Mouse (Mus musculus): ENCODE results near the gene Prlh.

Gene Prlh

GRCm38 (mm10) chr1:90953688-90954087 lies 780 bp downstream of the Prlh start:
- DNase-seq (ENCODE audit: low read depth, low spot score), result no peak

GRCm38 (mm10) chr1:90956245-90957096 lies 3.6 kb downstream of the Prlh start:
- peak; percentile 64 for DNase-seq (ENCODE audit: low read depth, low spot score)

- DNase-seq (ENCODE audit: low read depth, low spot score), result no peak
These were observed 9.6 kb downstream of the Prlh start for GRCm38 (mm10) chr1:90962526-90962925.

GRCm38 (mm10) chr1:90962994-90963393 lies 10.1 kb downstream of the Prlh start:
- DNase-seq (ENCODE audit: low read depth, low spot score), result no peak

- no peak for DNase-seq (ENCODE audit: low read depth, low spot score)
These were observed 14.7 kb downstream of the Prlh start for GRCm38 (mm10) chr1:90967583-90967982.

DNA sequence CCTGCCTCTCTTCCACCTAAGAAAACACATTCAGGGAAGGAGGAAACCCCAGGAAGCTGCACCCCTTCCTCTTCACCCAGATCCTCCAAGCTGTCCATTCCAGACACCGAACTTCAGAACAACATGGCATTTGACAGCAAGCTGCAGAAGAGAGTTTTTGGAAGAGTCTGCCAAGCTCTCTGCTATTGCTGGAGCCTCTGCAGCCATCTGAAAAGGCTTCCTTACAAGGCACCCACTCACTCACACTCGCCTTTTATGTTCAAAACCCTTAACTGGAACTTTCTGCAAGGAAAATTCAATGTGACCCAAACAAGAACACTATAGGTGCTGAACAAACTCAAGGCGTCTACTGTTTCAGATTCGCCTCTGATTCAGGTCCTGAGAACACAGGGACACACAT lies 15.7 kb downstream of the Prlh start:
- no peak for DNase-seq (ENCODE audit: low read depth, low spot score)

GRCm38 (mm10) chr1:90969347-90969784 lies 16.5 kb downstream of the Prlh start, which contains the start of gene Rab17:
Rab17 (minus strand) TSS chr1:90969661.
- no peak for DNase-seq (ENCODE audit: low read depth, low spot score)

DNA sequence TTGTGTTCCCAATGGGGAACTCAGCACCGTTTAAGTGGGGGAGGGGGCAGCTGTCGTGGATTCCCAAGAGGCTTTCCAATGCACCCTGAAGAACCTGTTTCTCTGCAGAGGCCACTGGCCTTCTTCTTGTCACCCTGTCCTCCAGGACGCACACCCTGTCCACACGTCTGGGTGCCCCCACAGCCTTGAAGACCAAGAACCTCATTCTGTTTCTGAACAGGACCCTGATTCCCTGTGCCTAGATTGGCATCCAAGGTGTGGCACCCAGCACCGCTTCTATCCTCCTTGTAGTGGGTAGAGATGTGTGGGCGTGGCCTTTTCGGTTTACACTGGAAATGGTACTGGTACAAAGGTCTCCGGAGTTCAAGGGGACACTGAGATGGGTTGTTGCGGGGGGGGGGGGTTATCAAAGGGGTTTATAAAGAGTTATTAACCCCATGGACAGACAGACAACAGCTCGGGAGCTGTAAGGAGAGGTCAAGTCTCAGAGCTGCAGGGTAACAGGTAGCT lies 17.0 kb downstream of the Prlh start:
- no peak for DNase-seq (ENCODE audit: low read depth, low spot score)

GRCm38 (mm10) chr1:90972911-90973573 lies 20.1 kb downstream of the Prlh start:
- DNase-seq (ENCODE audit: low read depth, low spot score), result peak; percentile 70

GRCm38 (mm10) chr1:90973574-90973911 lies 20.6 kb downstream of the Prlh start:
- DNase-seq (ENCODE audit: low read depth, low spot score), result no peak

DNA sequence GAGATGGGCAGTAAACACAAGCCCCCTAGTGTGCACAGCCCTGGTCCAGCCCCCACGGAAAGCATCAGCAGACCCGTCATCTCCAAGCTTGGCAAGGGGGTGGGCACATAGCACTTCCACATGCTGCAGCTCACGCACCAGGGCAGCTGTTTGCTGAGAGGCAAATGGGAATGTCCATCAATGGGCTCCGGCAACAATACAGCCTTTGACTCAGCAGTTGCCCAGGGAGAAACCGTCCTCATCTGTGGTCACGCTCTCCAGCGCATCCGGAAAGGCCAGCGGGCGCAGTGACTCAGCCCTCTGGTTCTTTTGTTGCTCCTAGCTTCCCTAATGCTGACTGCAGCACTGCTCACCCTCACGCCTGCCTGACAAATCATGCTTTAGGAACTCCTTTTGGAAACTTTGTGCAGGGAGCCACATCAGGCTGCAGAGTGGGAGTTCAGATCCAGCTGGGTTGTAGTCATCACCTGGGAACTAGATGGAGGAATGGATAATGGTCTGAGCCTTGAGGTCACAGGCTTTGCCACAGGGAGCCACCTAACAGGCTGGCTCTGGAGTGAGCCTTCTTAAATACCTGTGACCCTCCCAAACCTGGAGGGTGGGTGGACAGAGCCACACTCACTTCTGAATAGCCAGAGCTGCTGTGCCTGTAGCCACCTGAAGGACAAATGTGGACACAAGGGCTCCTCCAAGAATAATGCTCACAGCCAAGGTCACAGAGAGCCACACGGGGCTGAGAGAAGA lies 22.2 kb downstream of the Prlh start:
- no peak for DNase-seq (ENCODE audit: low read depth, low spot score)

DNA sequence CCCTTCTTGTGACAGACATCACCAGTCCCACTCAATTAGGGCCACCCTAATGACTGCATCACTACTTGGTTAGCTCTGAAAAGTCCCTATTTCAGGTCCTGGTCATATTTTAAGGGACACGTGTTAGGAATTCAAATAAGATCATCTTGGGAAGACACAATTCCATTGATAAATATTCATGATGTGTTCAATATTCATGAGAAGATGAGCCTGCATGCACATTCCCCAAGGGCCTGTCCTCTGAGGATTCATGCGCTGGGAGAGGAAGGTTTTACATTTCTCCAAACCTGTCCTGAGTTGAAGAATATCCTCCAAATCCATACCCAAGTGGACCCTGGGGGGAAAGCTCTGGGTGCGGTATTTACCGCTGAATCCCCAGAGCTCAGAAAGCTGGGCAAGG lies 23.1 kb downstream of the Prlh start:
- no peak for DNase-seq (ENCODE audit: low read depth, low spot score)

DNA sequence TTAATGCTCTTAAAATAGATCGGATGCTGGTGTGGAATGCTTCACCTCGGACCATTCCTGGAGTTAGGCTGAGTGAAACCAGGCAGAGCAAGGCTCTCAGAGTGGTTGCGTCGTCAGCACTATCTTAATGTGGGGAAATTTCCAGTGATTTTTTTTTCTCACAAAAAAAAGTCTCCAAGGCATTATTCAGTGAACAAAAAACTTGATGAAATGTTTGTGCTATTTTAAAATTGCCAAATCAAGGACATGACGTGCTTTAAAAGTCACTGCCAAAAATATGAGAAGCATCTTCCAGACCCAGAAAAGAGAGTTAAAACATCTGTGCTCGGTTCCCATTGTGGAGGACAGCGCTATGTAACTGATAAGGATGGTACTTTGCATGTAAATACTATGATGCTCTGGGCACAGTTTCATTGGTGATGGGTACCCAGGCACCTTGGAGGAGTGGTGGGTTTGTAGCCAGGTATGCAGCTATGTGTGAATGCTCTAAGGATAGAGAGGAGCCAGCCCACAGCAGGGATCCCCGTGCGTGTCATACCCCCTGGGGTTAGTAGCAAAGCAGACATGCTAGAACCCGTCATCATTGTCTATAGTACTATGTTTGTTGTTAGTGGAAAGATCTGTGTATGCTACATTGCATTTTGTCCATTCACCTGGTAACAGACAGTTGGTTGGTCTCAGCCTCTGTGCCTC lies 27.9 kb downstream of the Prlh start:
- no peak for DNase-seq (ENCODE audit: low read depth, low spot score)

- DNase-seq (ENCODE audit: low read depth, low spot score), result no peak
These were observed 28.4 kb downstream of the Prlh start for GRCm38 (mm10) chr1:90981346-90981745.

DNA sequence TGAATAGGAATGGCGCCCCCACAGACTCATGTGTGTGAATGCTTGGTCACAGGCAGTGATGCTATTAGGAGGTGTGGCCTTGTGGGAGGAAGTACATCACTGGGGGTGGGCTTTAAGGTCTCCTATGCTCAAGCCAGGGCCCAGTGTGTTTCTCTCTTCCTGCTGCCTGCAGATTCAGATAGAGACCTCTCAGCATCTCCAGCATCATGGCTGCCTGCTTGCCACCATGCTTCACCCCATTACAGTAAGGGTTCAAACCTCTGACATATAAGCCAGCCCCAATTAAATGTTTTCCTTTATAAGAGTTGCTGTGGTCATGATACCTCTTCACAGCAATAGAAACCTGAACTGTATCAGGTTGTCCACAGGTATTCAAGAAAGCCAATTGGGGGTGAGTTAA lies 43.0 kb downstream of the Prlh start:
- no peak for DNase-seq (ENCODE audit: low read depth, low spot score)

GRCm38 (mm10) chr1:90997136-90997535 lies 44.2 kb downstream of the Prlh start:
- no peak for DNase-seq (ENCODE audit: low read depth, low spot score)

- DNase-seq (ENCODE audit: low read depth, low spot score), result no peak
These were observed 44.7 kb downstream of the Prlh start for GRCm38 (mm10) chr1:90997641-90998040.

GRCm38 (mm10) chr1:90998268-90998890 lies 45.5 kb downstream of the Prlh start, which contains the start of gene Lrrfip1:
Lrrfip1 (plus strand) TSS chr1:90998737.
- DNase-seq (ENCODE audit: low read depth, low spot score), result no peak

- no peak for DNase-seq (ENCODE audit: low read depth, low spot score)
These were observed 46.1 kb downstream of the Prlh start for GRCm38 (mm10) chr1:90998891-90999611.

GRCm38 (mm10) chr1:90999911-91000601 lies 47.1 kb downstream of the Prlh start:
- DNase-seq (ENCODE audit: low read depth, low spot score), result no peak
